Mouse (Mus musculus): ENCODE data around the gene Tnr. TPM values are rescaled to one million over a fixed set of nuclear protein-coding genes. Genes with fewer than 3 reads are reported as not detected.

Tnr gene
- polyA plus RNA-seq, 1 experiment from 2014 or later: 4.2 TPM

DNA sequence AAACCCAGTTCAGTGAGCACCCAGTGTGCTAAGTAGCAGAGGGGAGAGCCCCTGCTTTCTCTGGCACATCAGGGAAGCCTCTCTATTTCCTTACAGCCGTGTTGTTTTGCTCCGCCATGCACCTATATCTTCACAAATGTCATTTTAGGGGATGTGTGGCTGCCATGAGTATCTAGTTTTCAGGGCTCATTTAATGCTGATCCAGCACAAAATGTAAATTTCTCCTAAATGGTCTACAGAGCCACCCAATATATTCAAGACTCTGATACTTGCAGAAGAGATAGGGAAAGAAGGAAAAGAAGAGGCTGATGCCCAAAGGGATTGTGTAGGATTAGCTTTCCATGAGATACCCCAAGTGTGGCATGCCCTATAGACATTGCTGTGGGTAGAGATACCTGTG is 288.2 kb downstream of the Tnr start:
- no peak overlapping the region for H3K4me3 ChIP-seq (replicated peaks; ENCODE audit: low read length)
- no peak for ATAC-seq (ENCODE audit: low FRiP score)
- H3K36me3 ChIP-seq (replicated peaks; ENCODE audit: control insufficient read depth, insufficient read depth): no peaks in the 10 kb centered on the region
- H3K9ac ChIP-seq: no peak overlapping the region
- H3K27me3 ChIP-seq (ENCODE audit: control insufficient read depth, insufficient read depth, low read length): no peaks in the 10 kb centered on the region
- peaks cover 10% of the 10 kb centered on the region; the same call in 1 of the 2 replicates for H3K4me1 ChIP-seq (replicated peaks; ENCODE audit: control insufficient read depth, insufficient read depth, low read length)
- H3K9me3 ChIP-seq (ENCODE audit: control insufficient read depth, low read length): no peaks in the 10 kb centered on the region
- DNase-seq (ENCODE audit: low spot score): no peak
- H3K27ac ChIP-seq: no peak overlapping the region
- no peak overlapping the region for H3K4me2 ChIP-seq (replicated peaks)
- 84% methylated on average over 2 of the region's 2 CpGs for WGBS

DNA sequence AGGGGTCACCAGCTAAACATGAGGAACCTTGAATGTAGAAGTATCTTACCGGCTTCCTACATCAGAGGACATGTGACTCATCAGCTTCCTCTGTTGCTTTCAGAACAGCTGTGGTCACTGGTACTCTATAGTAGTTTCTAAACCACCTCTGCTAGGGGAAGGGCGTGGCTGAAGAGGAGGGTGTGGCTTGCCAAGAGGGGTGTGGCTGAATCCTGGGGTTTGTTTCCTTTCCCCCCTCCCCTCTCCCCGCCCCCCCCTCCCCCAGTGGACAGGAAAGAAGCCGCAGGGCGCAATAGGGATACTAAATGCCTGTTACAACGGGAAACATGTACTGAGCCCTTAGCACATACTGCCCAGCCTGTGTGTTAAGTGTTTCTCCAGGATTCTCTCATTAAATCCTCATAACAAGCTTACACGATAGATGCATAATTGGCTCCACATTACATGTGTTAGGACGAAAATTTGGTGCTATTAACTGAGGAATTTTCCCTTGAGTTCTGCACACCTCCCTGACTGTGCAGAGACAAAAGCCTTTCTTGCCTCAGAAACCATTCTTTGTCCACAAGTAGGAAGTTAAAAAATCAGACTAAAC is 289.3 kb downstream of the Tnr start:
- Histone ChIP-seq H3K27ac (no peak overlapping the region), H3K9ac (no peak overlapping the region), H3K4me1 (replicated peaks; ENCODE audit: control insufficient read depth, insufficient read depth, low read length) (peaks cover 10% of the 10 kb centered on the region; the same call in 1 of the 2 replicates), H3K4me3 (replicated peaks; ENCODE audit: low read length) (no peak overlapping the region), H3K27me3 (ENCODE audit: control insufficient read depth, insufficient read depth, low read length) (no peaks in the 10 kb centered on the region), H3K9me3 (ENCODE audit: control insufficient read depth, low read length) (no peaks in the 10 kb centered on the region), H3K36me3 (replicated peaks; ENCODE audit: control insufficient read depth, insufficient read depth) (no peaks in the 10 kb centered on the region), H3K4me2 (replicated peaks) (0 out of 2 replicates have a peak overlapping the region, but pooled peaks have one; percentile 9)
- 11% methylated on average over 7 of the region's 8 CpGs for WGBS
- DNase-seq (ENCODE audit: low spot score) (no peak), ATAC-seq (ENCODE audit: low FRiP score) (peak; percentile 52; the same call in 1 of the 2 replicates)

DNA sequence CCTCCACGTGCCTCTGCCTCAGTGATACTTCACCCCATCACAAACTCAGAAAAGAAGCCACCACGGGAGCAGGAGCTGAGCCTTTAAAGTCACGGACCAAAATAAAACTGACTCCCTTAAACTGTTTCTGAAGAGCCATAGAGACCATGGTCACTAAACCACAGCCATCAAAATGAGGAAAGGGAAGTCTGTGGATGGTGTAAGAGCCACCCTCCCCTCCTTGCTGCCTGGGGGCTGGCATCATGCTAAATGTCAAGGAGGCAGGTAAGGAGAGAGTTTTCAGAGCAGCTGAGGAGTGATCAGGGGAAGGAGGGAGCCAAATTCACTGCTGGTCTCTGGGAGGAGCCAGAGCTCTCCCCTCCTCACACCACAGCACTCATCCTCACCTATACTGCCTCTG is 290.8 kb downstream of the Tnr start:
- no peaks in the 10 kb centered on the region for H3K27me3 ChIP-seq (ENCODE audit: control insufficient read depth, insufficient read depth, low read length)
- 58% methylated on average over 3 of the region's 3 CpGs for WGBS
- no peak overlapping the region for H3K4me2 ChIP-seq (replicated peaks)
- no peaks in the 10 kb centered on the region for H3K36me3 ChIP-seq (replicated peaks; ENCODE audit: control insufficient read depth, insufficient read depth)
- no peak overlapping the region for H3K4me3 ChIP-seq (replicated peaks; ENCODE audit: low read length)
- ATAC-seq (ENCODE audit: low FRiP score) (no peak), DNase-seq (ENCODE audit: low spot score) (no peak)
- no peak overlapping the region for H3K27ac ChIP-seq
- no peak overlapping the region for H3K9ac ChIP-seq
- no peaks in the 10 kb centered on the region for H3K9me3 ChIP-seq (ENCODE audit: control insufficient read depth, low read length)
- H3K4me1 ChIP-seq (replicated peaks; ENCODE audit: control insufficient read depth, insufficient read depth, low read length): peaks cover 10% of the 10 kb centered on the region; the same call in 1 of the 2 replicates

DNA sequence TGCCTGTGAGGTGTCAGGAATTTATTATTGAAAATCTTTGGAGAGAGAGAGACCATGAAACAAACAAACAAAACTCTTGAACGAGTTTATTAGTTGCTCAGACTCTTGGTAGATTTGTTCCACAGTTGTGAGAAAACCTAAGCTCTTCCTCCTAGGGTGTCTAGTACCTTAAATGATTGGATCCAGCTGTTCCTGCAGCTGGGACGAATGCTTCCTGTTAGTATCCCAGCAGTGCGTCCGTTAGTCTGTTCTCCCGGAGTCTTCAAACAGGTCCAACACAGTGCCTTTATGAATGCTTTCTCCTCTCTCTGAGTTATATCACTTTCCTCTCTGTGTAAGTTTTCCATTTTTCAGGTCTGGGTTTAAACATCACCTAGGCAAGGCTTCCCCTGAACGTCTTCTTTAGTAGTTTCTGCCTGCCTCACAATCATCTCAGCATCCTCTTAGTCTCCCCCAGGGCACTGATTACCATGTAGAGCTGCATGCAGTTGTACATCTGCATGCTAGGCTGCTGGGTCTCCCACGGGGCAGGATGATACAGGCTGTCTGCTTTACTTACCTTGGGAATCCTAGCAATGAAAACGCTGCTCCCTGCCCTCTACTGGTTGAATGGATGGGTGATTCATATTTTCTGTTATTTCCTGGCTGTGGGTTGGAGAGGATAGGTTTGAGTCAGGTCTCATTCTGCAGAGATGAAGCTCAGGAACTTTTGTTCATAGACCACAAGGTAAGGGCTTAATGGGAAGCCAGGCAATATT is 293.2 kb downstream of the Tnr start:
- WGBS: 59% methylated on average over 8 of the region's 8 CpGs
- H3K9ac ChIP-seq: no peak overlapping the region
- ATAC-seq (ENCODE audit: low FRiP score) (no peak), DNase-seq (ENCODE audit: low spot score) (no peak)
- no peak overlapping the region for H3K4me3 ChIP-seq (replicated peaks; ENCODE audit: low read length)
- no peaks in the 10 kb centered on the region for H3K9me3 ChIP-seq (ENCODE audit: control insufficient read depth, low read length)
- no peak overlapping the region for H3K27ac ChIP-seq
- peaks cover 10% of the 10 kb centered on the region; the same call in 1 of the 2 replicates for H3K4me1 ChIP-seq (replicated peaks; ENCODE audit: control insufficient read depth, insufficient read depth, low read length)
- no peaks in the 10 kb centered on the region for H3K36me3 ChIP-seq (replicated peaks; ENCODE audit: control insufficient read depth, insufficient read depth)
- H3K27me3 ChIP-seq (ENCODE audit: control insufficient read depth, insufficient read depth, low read length): no peaks in the 10 kb centered on the region
- no peak overlapping the region for H3K4me2 ChIP-seq (replicated peaks)

- Histone ChIP-seq H3K4me1 (replicated peaks; ENCODE audit: control insufficient read depth, insufficient read depth, low read length) (no peaks in the 10 kb centered on the region), H3K27ac (peak overlapping the region; percentile 14; the same call in 1 of the 2 replicates), H3K36me3 (replicated peaks; ENCODE audit: control insufficient read depth, insufficient read depth) (no peaks in the 10 kb centered on the region), H3K27me3 (ENCODE audit: control insufficient read depth, insufficient read depth, low read length) (no peaks in the 10 kb centered on the region), H3K9me3 (ENCODE audit: control insufficient read depth, low read length) (no peaks in the 10 kb centered on the region), H3K9ac (no peak overlapping the region), H3K4me3 (replicated peaks; ENCODE audit: low read length) (no peak overlapping the region), H3K4me2 (replicated peaks) (no peak overlapping the region)
- ATAC-seq (ENCODE audit: low FRiP score) (peak; percentile 71; the same call in 1 of the 2 replicates), DNase-seq (ENCODE audit: low spot score) (peak; percentile 38)
- WGBS: 33% methylated on average over 3 of the region's 3 CpGs
Measured at GRCm38 (mm10) chr1:159819511-159819910, 295.9 kb downstream of the Tnr start.

DNA sequence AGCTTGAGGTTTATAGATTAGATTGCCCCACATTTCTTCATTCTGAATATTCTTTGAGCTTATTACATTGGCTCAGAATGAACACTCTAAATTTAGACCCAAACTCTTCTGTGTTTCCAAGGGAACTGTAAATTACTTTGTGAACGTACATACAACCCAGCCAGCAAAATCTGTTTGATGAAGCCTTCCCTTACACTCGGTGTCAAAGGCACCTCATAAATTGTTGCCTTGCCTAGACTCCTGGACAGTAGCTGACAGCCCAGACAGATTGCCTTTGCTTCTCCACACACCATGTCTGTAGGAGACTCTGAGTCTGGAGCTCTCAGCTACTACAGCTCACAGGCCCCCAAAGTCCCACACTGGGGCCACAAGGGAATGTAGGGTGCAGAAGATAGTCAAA is 298.8 kb downstream of the Tnr start:
- Histone ChIP-seq H3K36me3 (replicated peaks; ENCODE audit: control insufficient read depth, insufficient read depth) (no peaks in the 10 kb centered on the region), H3K4me3 (replicated peaks; ENCODE audit: low read length) (no peak overlapping the region), H3K27ac (no peak overlapping the region), H3K27me3 (ENCODE audit: control insufficient read depth, insufficient read depth, low read length) (no peaks in the 10 kb centered on the region), H3K4me2 (replicated peaks) (no peak overlapping the region), H3K4me1 (replicated peaks; ENCODE audit: control insufficient read depth, insufficient read depth, low read length) (no peaks in the 10 kb centered on the region), H3K9ac (no peak overlapping the region), H3K9me3 (ENCODE audit: control insufficient read depth, low read length) (no peaks in the 10 kb centered on the region)
- WGBS: 81% methylated on average over 2 of the region's 2 CpGs
- ATAC-seq (ENCODE audit: low FRiP score) (no peak), DNase-seq (ENCODE audit: low spot score) (no peak)

DNA sequence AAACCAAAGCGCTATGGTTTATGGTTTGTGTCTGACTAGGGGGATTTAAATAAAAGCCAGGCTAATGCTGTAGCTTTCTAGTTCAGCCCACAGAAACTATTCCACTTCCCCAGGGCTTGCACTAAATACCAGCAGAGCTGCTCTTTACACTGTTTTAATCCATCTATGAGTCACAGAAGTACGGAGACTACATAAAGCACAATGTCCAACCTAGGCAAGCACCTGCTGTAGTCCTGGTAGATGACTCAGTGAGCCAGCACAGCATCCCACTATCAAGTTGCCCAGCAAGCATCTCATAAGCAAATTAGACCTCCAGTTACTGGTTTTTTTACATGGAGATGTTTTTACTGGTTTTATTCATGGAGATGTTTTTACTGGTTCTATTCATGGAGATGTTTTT is 305.0 kb downstream of the Tnr start:
- no peak for DNase-seq (ENCODE audit: low spot score)
- 94% methylated on average over 2 of the region's 2 CpGs for WGBS

DNA sequence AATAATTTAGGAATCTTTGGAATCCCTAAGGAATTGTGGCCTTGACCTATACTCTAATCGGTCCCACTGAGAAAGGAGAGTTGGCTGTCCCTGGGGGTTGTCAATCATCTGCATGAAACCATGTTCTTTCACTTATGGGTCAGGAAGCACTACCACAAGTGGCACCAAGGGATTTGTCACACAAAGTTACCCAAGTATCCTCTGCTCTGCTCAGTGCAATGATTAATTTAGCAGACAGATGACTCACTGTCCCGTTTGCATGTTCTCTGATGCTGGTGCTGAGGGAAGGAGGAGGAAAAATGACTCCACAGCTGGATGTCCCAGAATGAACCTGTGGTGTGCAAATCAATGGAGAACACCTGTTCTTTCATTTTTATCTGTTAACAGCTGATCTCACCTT is 309.6 kb downstream of the Tnr start:
- H3K4me3 ChIP-seq (replicated peaks; ENCODE audit: low read length): no peak overlapping the region
- DNase-seq (ENCODE audit: low spot score): no peak
- no peaks in the 10 kb centered on the region for H3K27me3 ChIP-seq (ENCODE audit: control insufficient read depth, insufficient read depth, low read length)
- ATAC-seq (ENCODE audit: low FRiP score): no peak
- no peak overlapping the region for H3K27ac ChIP-seq
- WGBS: 55% methylated on average over 2 of the region's 2 CpGs
- H3K36me3 ChIP-seq (replicated peaks; ENCODE audit: control insufficient read depth, insufficient read depth): no peaks in the 10 kb centered on the region
- no peaks in the 10 kb centered on the region; the same call in 1 of the 2 replicates for H3K4me1 ChIP-seq (replicated peaks; ENCODE audit: control insufficient read depth, insufficient read depth, low read length)
- H3K9ac ChIP-seq: no peak overlapping the region
- H3K4me2 ChIP-seq (replicated peaks): no peak overlapping the region
- no peaks in the 10 kb centered on the region for H3K9me3 ChIP-seq (ENCODE audit: control insufficient read depth, low read length)

More for the DNA sequence above, 305.0 kb downstream of the Tnr start:
- Histone ChIP-seq H3K9me3 (ENCODE audit: control insufficient read depth, low read length) (no peaks in the 10 kb centered on the region), H3K36me3 (replicated peaks; ENCODE audit: control insufficient read depth, insufficient read depth) (no peaks in the 10 kb centered on the region), H3K27me3 (ENCODE audit: control insufficient read depth, insufficient read depth, low read length) (no peaks in the 10 kb centered on the region), H3K9ac (no peak overlapping the region), H3K4me1 (replicated peaks; ENCODE audit: control insufficient read depth, insufficient read depth, low read length) (no peaks in the 10 kb centered on the region; the same call in 1 of the 2 replicates), H3K27ac (no peak overlapping the region), H3K4me3 (replicated peaks; ENCODE audit: low read length) (no peak overlapping the region), H3K4me2 (replicated peaks) (no peak overlapping the region)
- no peak for ATAC-seq (ENCODE audit: low FRiP score)

DNA sequence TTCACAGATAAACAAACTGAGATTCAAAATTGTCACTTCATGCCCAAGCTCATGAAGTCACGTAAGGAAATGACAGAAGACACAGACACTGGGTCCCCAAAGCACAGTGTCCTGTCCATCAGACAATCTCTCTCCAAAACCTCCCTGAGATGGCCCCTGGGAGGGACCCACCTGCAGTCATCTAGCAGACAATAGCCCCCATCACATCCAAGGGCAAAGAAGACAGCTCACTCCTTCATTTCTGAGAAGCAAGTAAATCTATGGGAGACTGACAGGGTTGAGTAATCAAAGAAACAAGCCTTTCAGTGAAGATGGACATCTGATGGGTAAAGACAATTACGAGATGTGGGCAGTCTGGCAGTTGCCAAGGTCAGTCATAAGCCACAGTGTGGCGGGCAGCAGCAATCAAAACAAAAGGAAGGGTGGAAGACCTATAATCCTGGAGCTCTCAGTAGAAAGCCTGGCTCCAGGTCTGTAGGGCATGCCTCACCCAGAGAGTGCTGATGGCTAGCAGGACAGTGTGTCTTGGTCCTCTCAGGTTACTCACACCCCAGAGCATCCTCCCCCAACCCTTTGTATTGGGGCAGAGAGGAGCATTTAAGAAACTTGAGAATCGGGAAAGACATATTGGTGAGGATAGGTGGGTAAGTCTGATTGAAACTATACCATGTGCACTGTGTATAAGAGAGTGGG is 310.2 kb downstream of the Tnr start:
- DNase-seq (ENCODE audit: low spot score) (no peak), ATAC-seq (ENCODE audit: low FRiP score) (no peak)
- H3K27ac ChIP-seq: no peak overlapping the region
- 51% methylated on average over 4 of the region's 4 CpGs for WGBS
- no peaks in the 10 kb centered on the region for H3K9me3 ChIP-seq (ENCODE audit: control insufficient read depth, low read length)
- no peaks in the 10 kb centered on the region for H3K36me3 ChIP-seq (replicated peaks; ENCODE audit: control insufficient read depth, insufficient read depth)
- H3K4me2 ChIP-seq (replicated peaks): no peak overlapping the region
- no peaks in the 10 kb centered on the region; the same call in 1 of the 2 replicates for H3K4me1 ChIP-seq (replicated peaks; ENCODE audit: control insufficient read depth, insufficient read depth, low read length)
- no peak overlapping the region for H3K4me3 ChIP-seq (replicated peaks; ENCODE audit: low read length)
- no peaks in the 10 kb centered on the region for H3K27me3 ChIP-seq (ENCODE audit: control insufficient read depth, insufficient read depth, low read length)
- H3K9ac ChIP-seq: no peak overlapping the region
